ENCODE assay signal across 10 mouse cellular contexts in the genomic region with DNA sequence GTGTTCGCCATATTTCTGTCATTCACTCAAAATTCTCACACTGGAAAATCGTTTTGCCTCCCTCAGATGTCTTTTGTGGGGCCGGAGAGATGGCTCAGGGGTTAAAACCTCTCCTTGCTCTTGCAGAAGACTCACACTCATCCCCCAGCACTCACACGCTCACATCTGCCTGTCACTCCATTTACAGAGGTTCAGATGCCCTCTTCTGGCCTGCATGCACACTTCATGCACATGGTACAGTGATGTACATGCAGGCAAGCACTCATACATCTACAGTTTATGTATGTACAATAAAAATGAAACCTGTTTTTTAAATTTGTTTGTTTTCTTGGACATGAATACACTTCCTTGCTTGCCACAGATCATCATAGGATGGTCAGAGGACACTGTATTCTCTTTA. TPM values are rescaled to one million over a fixed set of nuclear protein-coding genes. Genes with fewer than 3 reads are reported as not detected.
A peak's percentile ranks its signal among the peaks of the same experiment; 100 is the strongest.
DNase-seq lines count a peak whose midpoint lies in the region; ATAC-seq and TF ChIP-seq lines count a peak whose summit lies in the region.
"Had no signal": no experiment of that assay in that cellular context is flagged by ENCODE, and none has a peak within 500 bp of the region (broad histone marks: within the 10 kb centered on the region; RNA-seq: fewer than 3 reads in every experiment).

No protein-coding gene starts in this region.

- H3K27ac ChIP-seq in forebrain, embryonic 14.5 days (ENCODE audit: low read depth, low read length), result no peak overlapping the region
- no peak overlapping the region for H3K27ac ChIP-seq in forebrain, embryonic 16.5 days (ENCODE audit: low read length)
- no peak overlapping the region for H3K27ac ChIP-seq in liver, postnatal 0 days (ENCODE audit: low read depth)
- no peak overlapping the region for H3K27ac ChIP-seq in liver, embryonic 12.5 days
- H3K27ac ChIP-seq in hindbrain, embryonic 14.5 days, result no peak overlapping the region
- H3K27ac ChIP-seq in kidney, embryonic 15.5 days, result no peak overlapping the region

- ATAC-seq in forebrain, embryonic 14.5 days, result no peak; the same call in 1 of the 2 replicates
- no peak for ATAC-seq in forebrain, embryonic 16.5 days
- ATAC-seq in liver, postnatal 0 days, result no peak
- no peak for ATAC-seq in liver, embryonic 12.5 days
- 0 out of 2 replicates have a peak, but pooled peaks have one; percentile 72 for ATAC-seq in hindbrain, embryonic 14.5 days (ENCODE audit: low FRiP score)
- ATAC-seq in kidney, embryonic 15.5 days (replicated peaks; ENCODE audit: low FRiP score), result no peak

- H3K9me3 ChIP-seq in forebrain, embryonic 14.5 days (replicated peaks; ENCODE audit: control insufficient read depth, low read length), result no peaks in the 10 kb centered on the region
- no peaks in the 10 kb centered on the region for H3K9me3 ChIP-seq in forebrain, embryonic 16.5 days (ENCODE audit: control insufficient read depth, low read length)
- no peaks in the 10 kb centered on the region for H3K9me3 ChIP-seq in liver, postnatal 0 days (ENCODE audit: low read length)
- H3K9me3 ChIP-seq in liver, embryonic 12.5 days (replicated peaks), result no peaks in the 10 kb centered on the region
- H3K9me3 ChIP-seq in hindbrain, embryonic 14.5 days (ENCODE audit: control insufficient read depth, low read length), result no peaks in the 10 kb centered on the region
- H3K9me3 ChIP-seq in kidney, embryonic 15.5 days (replicated peaks), result no peaks in the 10 kb centered on the region

- H3K4me3 ChIP-seq in forebrain, embryonic 14.5 days (ENCODE audit: low read depth, low read length), result no peak overlapping the region
- H3K4me3 ChIP-seq in forebrain, embryonic 16.5 days (replicated peaks; ENCODE audit: low read length), result no peak overlapping the region
- H3K4me3 ChIP-seq in liver, postnatal 0 days (ENCODE audit: low read depth, low read length), result no peak overlapping the region
- no peak overlapping the region for H3K4me3 ChIP-seq in liver, embryonic 12.5 days
- no peak overlapping the region for H3K4me3 ChIP-seq in hindbrain, embryonic 14.5 days (replicated peaks; ENCODE audit: low read length)
- H3K4me3 ChIP-seq in kidney, embryonic 15.5 days (replicated peaks), result no peak overlapping the region

- TF ChIP-seq CTCF in liver, postnatal 0 days (IDR thresholded peaks at IDR 0.05; ENCODE audit: low read depth), result peak; percentile 58

- H3K36me3 ChIP-seq in forebrain, embryonic 14.5 days (ENCODE audit: control insufficient read depth, insufficient read depth, low read length), result no peaks in the 10 kb centered on the region
- H3K36me3 ChIP-seq in forebrain, embryonic 16.5 days (ENCODE audit: control insufficient read depth, insufficient read depth), result no peaks in the 10 kb centered on the region
- no peaks in the 10 kb centered on the region for H3K36me3 ChIP-seq in liver, postnatal 0 days (replicated peaks; ENCODE audit: insufficient read depth, low read length)
- no peaks in the 10 kb centered on the region for H3K36me3 ChIP-seq in liver, embryonic 12.5 days
- H3K36me3 ChIP-seq in hindbrain, embryonic 14.5 days (replicated peaks; ENCODE audit: control insufficient read depth, insufficient read depth), result no peaks in the 10 kb centered on the region
- H3K36me3 ChIP-seq in kidney, embryonic 15.5 days, result no peaks in the 10 kb centered on the region

- H3K27me3 ChIP-seq in forebrain, embryonic 14.5 days (replicated peaks; ENCODE audit: control insufficient read depth, insufficient read depth, low read length), result no peaks in the 10 kb centered on the region
- no peaks in the 10 kb centered on the region for H3K27me3 ChIP-seq in forebrain, embryonic 16.5 days (replicated peaks; ENCODE audit: control insufficient read depth, insufficient read depth, low read length)
- H3K27me3 ChIP-seq in liver, postnatal 0 days (ENCODE audit: insufficient read depth, low read length), result no peaks in the 10 kb centered on the region
- H3K27me3 ChIP-seq in liver, embryonic 12.5 days (replicated peaks), result no peaks in the 10 kb centered on the region
- no peaks in the 10 kb centered on the region for H3K27me3 ChIP-seq in hindbrain, embryonic 14.5 days (ENCODE audit: control insufficient read depth, insufficient read depth, low read length)
- H3K27me3 ChIP-seq in kidney, embryonic 15.5 days, result no peaks in the 10 kb centered on the region

- 52% methylated on average over 4 of the region's 4 CpGs for WGBS in forebrain, embryonic 14.5 days
- WGBS in forebrain, embryonic 16.5 days, result 54% methylated on average over 4 of the region's 4 CpGs
- WGBS in liver, postnatal 0 days (ENCODE audit: insufficient replicate concordance), result 34% methylated on average over 4 of the region's 4 CpGs
- WGBS in liver, embryonic 12.5 days (ENCODE audit: insufficient replicate concordance), result 34% methylated on average over 4 of the region's 4 CpGs
- WGBS in hindbrain, embryonic 14.5 days, result 63% methylated on average over 4 of the region's 4 CpGs
- 52% methylated on average over 4 of the region's 4 CpGs for WGBS in kidney, embryonic 15.5 days

- no peak for TF ChIP-seq EP300 in liver, postnatal 0 days (IDR thresholded peaks at IDR 0.05; ENCODE audit: low read depth)

- DNase-seq in forebrain, embryonic 14.5 days (ENCODE audit: low spot score), result peak; percentile 30
- no peak for DNase-seq in liver, postnatal 0 days
- DNase-seq in hindbrain, embryonic 14.5 days (ENCODE audit: low spot score), result peak; percentile 27
- peak; percentile 62 for DNase-seq in thymus, postnatal 14 days
- no peak for DNase-seq in ovary, postnatal 14 days (ENCODE audit: low spot score)
- DNase-seq: cerebellum, adult 9-10 months; lung, adult 18-20 months had no signal

- no peak overlapping the region for H3K4me2 ChIP-seq in forebrain, embryonic 14.5 days (ENCODE audit: low read length)
- no peak overlapping the region for H3K4me2 ChIP-seq in forebrain, embryonic 16.5 days (ENCODE audit: low read length)
- peak overlapping the region; percentile 63 for H3K4me2 ChIP-seq in liver, postnatal 0 days (ENCODE audit: low read depth, low read length)
- H3K4me2 ChIP-seq in liver, embryonic 12.5 days, result no peak overlapping the region
- no peak overlapping the region for H3K4me2 ChIP-seq in hindbrain, embryonic 14.5 days (replicated peaks)
- H3K4me2 ChIP-seq in kidney, embryonic 15.5 days, result no peak overlapping the region

- no peaks in the 10 kb centered on the region for H3K4me1 ChIP-seq in forebrain, embryonic 14.5 days (ENCODE audit: control insufficient read depth, insufficient read depth, low read length)
- H3K4me1 ChIP-seq in forebrain, embryonic 16.5 days (replicated peaks; ENCODE audit: control insufficient read depth, insufficient read depth, low read length), result no peaks in the 10 kb centered on the region
- H3K4me1 ChIP-seq in liver, postnatal 0 days (ENCODE audit: insufficient read depth), result peaks cover 4% of the 10 kb centered on the region; the same call in 1 of the 2 replicates
- no peaks in the 10 kb centered on the region for H3K4me1 ChIP-seq in liver, embryonic 12.5 days
- H3K4me1 ChIP-seq in hindbrain, embryonic 14.5 days (replicated peaks; ENCODE audit: control insufficient read depth, insufficient read depth, low read length), result no peaks in the 10 kb centered on the region
- no peaks in the 10 kb centered on the region for H3K4me1 ChIP-seq in kidney, embryonic 15.5 days

- H3K9ac ChIP-seq in forebrain, embryonic 14.5 days (ENCODE audit: low read length), result no peak overlapping the region
- H3K9ac ChIP-seq in forebrain, embryonic 16.5 days (replicated peaks; ENCODE audit: low read depth, low read length), result no peak overlapping the region
- no peak overlapping the region for H3K9ac ChIP-seq in liver, postnatal 0 days (replicated peaks)
- H3K9ac ChIP-seq in liver, embryonic 12.5 days, result no peak overlapping the region
- H3K9ac ChIP-seq in hindbrain, embryonic 14.5 days, result no peak overlapping the region
- H3K9ac ChIP-seq in kidney, embryonic 15.5 days, result no peak overlapping the region

RNA-seq across cellular contexts. Expression of a gene that starts 3.3 kb away (rescaled TPM):
- not detected in 2 replicates for polyA plus RNA-seq in forebrain, embryonic 14.5 days (2014; fragmentation: Nextera tagmentation; extraction: Ambion mirVana)
- not detected in 2 replicates for polyA plus RNA-seq in forebrain, embryonic 16.5 days (2015; fragmentation: Nextera tagmentation; extraction: Ambion mirVana)
- polyA plus RNA-seq in liver, postnatal 0 days (2015; fragmentation: Nextera tagmentation; extraction: Ambion mirVana), result 90.8 and 92.7 TPM in 2 replicates
- polyA plus RNA-seq in liver, embryonic 12.5 days (2016; fragmentation: Nextera tagmentation; extraction: Ambion mirVana), result 34.4 and 36.7 TPM in 2 replicates
- 0.07 TPM in 1 of 2 replicates, not detected in the other for polyA plus RNA-seq in hindbrain, embryonic 14.5 days (2014; fragmentation: Nextera tagmentation; extraction: Ambion mirVana)
- polyA plus RNA-seq in kidney, embryonic 15.5 days (2015; fragmentation: Nextera tagmentation; extraction: Ambion mirVana), result 0.23 and 1.3 TPM in 2 replicates

RNA-seq across cellular contexts. Expression of a gene that starts 38.2 kb away (rescaled TPM):
- polyA plus RNA-seq in forebrain, embryonic 14.5 days (2014; fragmentation: Nextera tagmentation; extraction: Ambion mirVana), result 544 and 576 TPM in 2 replicates
- 452 and 466 TPM in 2 replicates for polyA plus RNA-seq in forebrain, embryonic 16.5 days (2015; fragmentation: Nextera tagmentation; extraction: Ambion mirVana)
- 12.9 and 16.9 TPM in 2 replicates for polyA plus RNA-seq in liver, postnatal 0 days (2015; fragmentation: Nextera tagmentation; extraction: Ambion mirVana)
- 61.7 and 63.3 TPM in 2 replicates for polyA plus RNA-seq in liver, embryonic 12.5 days (2016; fragmentation: Nextera tagmentation; extraction: Ambion mirVana)
- polyA plus RNA-seq in hindbrain, embryonic 14.5 days (2014; fragmentation: Nextera tagmentation; extraction: Ambion mirVana), result 483 and 499 TPM in 2 replicates
- 697 and 713 TPM in 2 replicates for polyA plus RNA-seq in kidney, embryonic 15.5 days (2015; fragmentation: Nextera tagmentation; extraction: Ambion mirVana)

RNA-seq across cellular contexts. Expression of a gene that starts 56.4 kb away (rescaled TPM):
- polyA plus RNA-seq in forebrain, embryonic 14.5 days (2014; fragmentation: Nextera tagmentation; extraction: Ambion mirVana), result 1.7 and 2.1 TPM in 2 replicates
- 2.7 and 2.9 TPM in 2 replicates for polyA plus RNA-seq in forebrain, embryonic 16.5 days (2015; fragmentation: Nextera tagmentation; extraction: Ambion mirVana)
- polyA plus RNA-seq in liver, postnatal 0 days (2015; fragmentation: Nextera tagmentation; extraction: Ambion mirVana), result 0.09 TPM in 1 of 2 replicates, not detected in the other
- polyA plus RNA-seq in liver, embryonic 12.5 days (2016; fragmentation: Nextera tagmentation; extraction: Ambion mirVana), result 0.08 and 0.11 TPM in 2 replicates
- polyA plus RNA-seq in hindbrain, embryonic 14.5 days (2014; fragmentation: Nextera tagmentation; extraction: Ambion mirVana), result 1.7 and 3.2 TPM in 2 replicates
- polyA plus RNA-seq in kidney, embryonic 15.5 days (2015; fragmentation: Nextera tagmentation; extraction: Ambion mirVana), result 0.59 and 1.1 TPM in 2 replicates

Comparison
In these comparisons a context has a peak if more than half of its experiments do, and no peak if none do; other contexts are left out.
1. DNase-seq: peak in forebrain, embryonic 14.5 days (single experiment), hindbrain, embryonic 14.5 days (single experiment) and thymus, postnatal 14 days (single experiment); none in liver, postnatal 0 days (single experiment) and ovary, postnatal 14 days (single experiment).
2. RNA of a gene that starts 3.3 kb away (polyA plus RNA-seq): 90.8 to 92.7 TPM in liver, postnatal 0 days and 34.4 to 36.7 TPM in liver, embryonic 12.5 days; 0.23 to 1.3 TPM in kidney, embryonic 15.5 days, 0.07 TPM in hindbrain, embryonic 14.5 days, not detected in forebrain, embryonic 16.5 days and not detected in forebrain, embryonic 14.5 days; every median in the first group is over 10 times any median in the second.